Mouse (Mus musculus): ENCODE results near the gene 4921504E06Rik.

GRCm38 (mm10) chr2:19601386-19601925 is 47.7 kb upstream of the 4921504E06Rik start:
- no peak for TF ChIP-seq CTCF (IDR thresholded peaks at IDR 0.05; ENCODE audit: low read depth, low read length)
- TF ChIP-seq POLR2A (IDR thresholded peaks at IDR 0.05; ENCODE audit: insufficient read depth, low read length), result no peak

Measured in ES-Bruce4 (cell line).